In genomic region chr4:126464892-126465235, GRCm38 (mm10) we compare ENCODE assay signal across 14 mouse cellular contexts. TPM values are rescaled to one million over a fixed set of nuclear protein-coding genes. Genes with fewer than 3 reads are reported as not detected.
DNase-seq lines count a peak whose midpoint lies in the region; ATAC-seq and TF ChIP-seq lines count a peak whose summit lies in the region.
"Had no signal": no experiment of that assay in that cellular context is flagged by ENCODE, and none has a peak within 500 bp of the region (broad histone marks: within the 10 kb centered on the region; RNA-seq: fewer than 3 reads in every experiment).

No protein-coding gene starts in this region.

- H3K27me3 ChIP-seq in E14TG2a.4 (ENCODE audit: insufficient read depth, low read length) = no peaks in the 10 kb centered on the region
- H3K27me3 ChIP-seq in forebrain, embryonic 16.5 days (replicated peaks; ENCODE audit: control insufficient read depth, insufficient read depth, low read length) = no peaks in the 10 kb centered on the region
- no peaks in the 10 kb centered on the region for H3K27me3 ChIP-seq in midbrain, embryonic 14.5 days (ENCODE audit: control insufficient read depth, insufficient read depth, low read length)
- H3K27me3 ChIP-seq: liver, embryonic 13.5 days; megakaryocyte, embryonic 14.5 days; stomach, embryonic 15.5 days had no signal

- 0% methylated on average over 2 of the region's 2 CpGs for WGBS in forebrain, embryonic 16.5 days
- WGBS in midbrain, embryonic 14.5 days = 2% methylated on average over 2 of the region's 2 CpGs

- H3K9me3 ChIP-seq in E14TG2a.4 (ENCODE audit: low read length) = no peaks in the 10 kb centered on the region
- H3K9me3 ChIP-seq in forebrain, embryonic 16.5 days (ENCODE audit: control insufficient read depth, low read length) = no peaks in the 10 kb centered on the region
- H3K9me3 ChIP-seq in midbrain, embryonic 14.5 days (ENCODE audit: control insufficient read depth, low read length) = no peaks in the 10 kb centered on the region
- H3K9me3 ChIP-seq: liver, embryonic 13.5 days; megakaryocyte, embryonic 14.5 days; stomach, embryonic 15.5 days had no signal

- peak overlapping the region; percentile 14; the same call in 1 of the 2 replicates for H3K9ac ChIP-seq in forebrain, embryonic 16.5 days (replicated peaks; ENCODE audit: low read depth, low read length)
- H3K9ac ChIP-seq in midbrain, embryonic 14.5 days (replicated peaks; ENCODE audit: low read length) = peak overlapping the region; percentile 52; the same call in 1 of the 2 replicates
- H3K9ac ChIP-seq: liver, embryonic 13.5 days; stomach, embryonic 15.5 days had no signal

- peak overlapping the region; percentile 72 for H3K27ac ChIP-seq in forebrain, embryonic 16.5 days (ENCODE audit: low read length)
- peak overlapping the region; percentile 98 for H3K27ac ChIP-seq in midbrain, embryonic 14.5 days (replicated peaks; ENCODE audit: low read depth, low read length)
- H3K27ac ChIP-seq: liver, embryonic 13.5 days had no signal

- no peak for ATAC-seq in forebrain, embryonic 16.5 days
- no peak for ATAC-seq in midbrain, embryonic 14.5 days (ENCODE audit: low FRiP score, low TSS enrichment)
- no peak for ATAC-seq in CD4-positive, CD25-positive, alpha-beta regulatory T cell, adult 4 months
- ATAC-seq: intestine, postnatal 0 days had no signal

- peaks cover 68% of the 10 kb centered on the region for H3K4me1 ChIP-seq in E14TG2a.4 (replicated peaks; ENCODE audit: low read depth, low read length)
- H3K4me1 ChIP-seq in forebrain, embryonic 16.5 days (replicated peaks; ENCODE audit: control insufficient read depth, insufficient read depth, low read length) = peaks cover 51% of the 10 kb centered on the region
- H3K4me1 ChIP-seq in midbrain, embryonic 14.5 days (ENCODE audit: control insufficient read depth, insufficient read depth, low read length) = peaks cover 48% of the 10 kb centered on the region

- peak overlapping the region; percentile 78 for H3K4me3 ChIP-seq in E14TG2a.4 (replicated peaks; ENCODE audit: low read length)
- peak overlapping the region; percentile 96 for H3K4me3 ChIP-seq in forebrain, embryonic 16.5 days (replicated peaks; ENCODE audit: low read length)
- H3K4me3 ChIP-seq in midbrain, embryonic 14.5 days (replicated peaks; ENCODE audit: low read depth, low read length) = peak overlapping the region; percentile 94
- H3K4me3 ChIP-seq: liver, embryonic 13.5 days had no signal

- H3K36me3 ChIP-seq in E14TG2a.4 (ENCODE audit: insufficient read depth, low read length) = peaks cover 26% of the 10 kb centered on the region
- peaks cover 1% of the 10 kb centered on the region for H3K36me3 ChIP-seq in forebrain, embryonic 16.5 days (ENCODE audit: control insufficient read depth, insufficient read depth)
- peaks cover 12% of the 10 kb centered on the region for H3K36me3 ChIP-seq in midbrain, embryonic 14.5 days (ENCODE audit: control insufficient read depth, insufficient read depth, low read length)

- intact Hi-C loops in left cerebral cortex, postnatal 4 days (cut with DNase I) = no loop called here

- peak overlapping the region; percentile 80 for H3K4me2 ChIP-seq in forebrain, embryonic 16.5 days (ENCODE audit: low read length)
- H3K4me2 ChIP-seq in midbrain, embryonic 14.5 days (ENCODE audit: low read length) = peak overlapping the region; percentile 60

- DNase-seq in embryo, embryonic 10 days (ENCODE audit: low spot score) = peak; percentile 21
- peak; percentile 19 for DNase-seq in midbrain, embryonic 14.5 days
- no peak for DNase-seq in left cerebral cortex, adult 18-20 months (ENCODE audit: low spot score in 2 of 2)
- no peak for DNase-seq in left cerebral cortex, postnatal 4 days
- DNase-seq in T-cell, adult 2 months (ENCODE audit: low spot score) = no peak
- DNase-seq: cerebellum, adult 11 months; liver, embryonic 13.5 days; right cerebral cortex, adult 18-20 months had no signal

- TF ChIP-seq CTCF in E14TG2a.4 (conservative IDR thresholded peaks at IDR 0.05; ENCODE audit: low read length) = no peak

RNA-seq across cellular contexts. Expression of gene Ago1, which starts 3.5 kb away (rescaled TPM):
- polyA plus RNA-seq in forebrain, embryonic 16.5 days (2015; fragmentation: Nextera tagmentation; extraction: Ambion mirVana) = 14.9 and 16.1 TPM in 2 replicates
- polyA plus RNA-seq in midbrain, embryonic 14.5 days (2014; fragmentation: Nextera tagmentation; extraction: Ambion mirVana) = 21.7 and 22.4 TPM in 2 replicates
- total RNA-seq in left cerebral cortex, adult 18-20 months (2021) = 10 to 100 TPM; 48.4 to 49.4 TPM
- polyA plus RNA-seq in CD4-positive, CD25-positive, alpha-beta regulatory T cell, adult 4 months (2017; shearing (Covaris generic)) = 10 to 100 TPM in 1 of 2 experiments, 1 to 10 TPM in 1; 9.8 to 10.1 TPM
- total RNA-seq in left cerebral cortex, postnatal 4 days (2021) = 10 to 100 TPM; 95.9 to 99.0 TPM

RNA-seq across cellular contexts. Expression of gene Ago3, which starts 35.5 kb away (rescaled TPM):
- 16.1 and 18.7 TPM in 2 replicates for polyA plus RNA-seq in forebrain, embryonic 16.5 days (2015; fragmentation: Nextera tagmentation; extraction: Ambion mirVana)
- polyA plus RNA-seq in midbrain, embryonic 14.5 days (2014; fragmentation: Nextera tagmentation; extraction: Ambion mirVana) = 14.8 and 18.2 TPM in 2 replicates
- total RNA-seq in left cerebral cortex, adult 18-20 months (2021) = 10 to 100 TPM; 33.2 to 35.6 TPM
- 10 to 100 TPM; 17.2 to 17.7 TPM for polyA plus RNA-seq in CD4-positive, CD25-positive, alpha-beta regulatory T cell, adult 4 months (2017; shearing (Covaris generic))
- 10 to 100 TPM; 23.3 to 35.4 TPM for total RNA-seq in left cerebral cortex, postnatal 4 days (2021)

Comparison
In these comparisons a context has a peak if more than half of its experiments do, and no peak if none do; other contexts are left out.
1. DNase-seq: peak in embryo, embryonic 10 days (single experiment) and midbrain, embryonic 14.5 days (single experiment); none in left cerebral cortex, adult 18-20 months (0 of 2), left cerebral cortex, postnatal 4 days (single experiment) and T-cell, adult 2 months (single experiment).
2. Peak in every context shown above with its lines, with median percentiles within 50 percentile points of each other: H3K4me3 ChIP-seq.